Mouse (Mus musculus): ENCODE data around the gene Nap1l4. TPM values are rescaled to one million over a fixed set of nuclear protein-coding genes. Genes with fewer than 3 reads are reported as not detected.
A peak's percentile ranks its signal among the peaks of the same experiment; 100 is the strongest.

Nap1l4 gene
- total and polyA plus RNA-seq, 3 experiments = 98.4 to 197 (median 168) TPM

GRCm38 (mm10) chr7:143501643-143502417 is 47.1 kb downstream of the Nap1l4 start:
- DNase-seq = peak; percentile 56 to 69
- H3K27ac ChIP-seq = no peak overlapping the region
- no peaks in the 10 kb centered on the region for H3K36me3 ChIP-seq (ENCODE audit: control insufficient read depth, insufficient read depth, low read length)
- peak overlapping the region; percentile 41 for H3K4me3 ChIP-seq
- peaks cover 7% of the 10 kb centered on the region for H3K27me3 ChIP-seq (ENCODE audit: control insufficient read depth, insufficient read depth, low read length)
- peak overlapping the region; percentile 50; the same call in 1 of the 2 replicates for H3K9ac ChIP-seq (ENCODE audit: low read depth, low read length)
- no peaks in the 10 kb centered on the region for H3K79me2 ChIP-seq (replicated peaks; ENCODE audit: control insufficient read depth, insufficient read depth, low read length)
- TF ChIP-seq POLR2A (IDR thresholded peaks at IDR 0.05; ENCODE audit: insufficient read depth, low read depth, low read length) (no peak), EP300 (IDR thresholded peaks at IDR 0.05; ENCODE audit: insufficient read depth, low read depth, low read length) (no peak), CTCF (IDR thresholded peaks at IDR 0.05) (no peak)
- H3K4me1 ChIP-seq (ENCODE audit: control insufficient read depth, insufficient read depth, low read length) = peaks cover 4% of the 10 kb centered on the region
- intact Hi-C loops (cut with DNase I) = no loop called here
- WGBS = 3% methylated on average over 55 of the region's 55 CpGs

GRCm38 (mm10) chr7:143500912-143501311 is 48.0 kb downstream of the Nap1l4 start:
- peaks cover 4% of the 10 kb centered on the region for H3K4me1 ChIP-seq (ENCODE audit: control insufficient read depth, insufficient read depth, low read length)
- H3K27me3 ChIP-seq (ENCODE audit: control insufficient read depth, insufficient read depth, low read length) = peaks cover 7% of the 10 kb centered on the region
- intact Hi-C loops (cut with DNase I) = no loop called here
- no peak overlapping the region for H3K27ac ChIP-seq
- H3K36me3 ChIP-seq (ENCODE audit: control insufficient read depth, insufficient read depth, low read length) = no peaks in the 10 kb centered on the region
- H3K9ac ChIP-seq (ENCODE audit: low read depth, low read length) = no peak overlapping the region
- no peak for TF ChIP-seq EP300 (IDR thresholded peaks at IDR 0.05; ENCODE audit: insufficient read depth, low read depth, low read length)
- no peak for TF ChIP-seq POLR2A (IDR thresholded peaks at IDR 0.05; ENCODE audit: insufficient read depth, low read depth, low read length)
- TF ChIP-seq CTCF (IDR thresholded peaks at IDR 0.05) = no peak
- 57% methylated on average over 2 of the region's 2 CpGs for WGBS
- no peak for DNase-seq
- no peaks in the 10 kb centered on the region for H3K79me2 ChIP-seq (replicated peaks; ENCODE audit: control insufficient read depth, insufficient read depth, low read length)
- no peak overlapping the region for H3K4me3 ChIP-seq

DNA sequence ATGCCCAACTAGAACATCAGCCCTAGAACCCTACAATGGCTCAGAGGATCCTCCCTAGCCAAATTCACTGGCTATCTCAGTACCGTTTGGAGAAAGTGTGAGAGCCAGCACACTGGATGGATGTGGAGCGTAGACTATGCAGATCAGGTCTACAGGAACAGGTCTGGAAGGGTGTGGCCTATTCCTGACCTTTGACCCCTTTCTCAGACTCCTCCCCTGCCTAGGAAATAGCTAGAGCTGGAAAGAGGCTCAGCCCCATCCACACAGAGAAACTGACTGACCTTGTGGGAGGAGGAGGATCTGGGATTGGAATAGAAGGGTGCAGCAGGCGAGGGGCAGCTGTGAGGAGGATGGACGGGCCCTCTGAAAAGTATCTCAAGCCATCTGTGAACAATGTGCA is 50.3 kb downstream of the Nap1l4 start:
- Histone ChIP-seq H3K9ac (ENCODE audit: low read depth, low read length) (no peak overlapping the region), H3K4me1 (ENCODE audit: control insufficient read depth, insufficient read depth, low read length) (peaks cover 4% of the 10 kb centered on the region), H3K4me3 (no peak overlapping the region), H3K36me3 (ENCODE audit: control insufficient read depth, insufficient read depth, low read length) (no peaks in the 10 kb centered on the region), H3K27ac (no peak overlapping the region), H3K79me2 (replicated peaks; ENCODE audit: control insufficient read depth, insufficient read depth, low read length) (no peaks in the 10 kb centered on the region), H3K27me3 (ENCODE audit: control insufficient read depth, insufficient read depth, low read length) (peaks cover 7% of the 10 kb centered on the region)
- no peak for TF ChIP-seq EP300 (IDR thresholded peaks at IDR 0.05; ENCODE audit: insufficient read depth, low read depth, low read length)
- TF ChIP-seq POLR2A (IDR thresholded peaks at IDR 0.05; ENCODE audit: insufficient read depth, low read depth, low read length) = no peak
- no peak for TF ChIP-seq CTCF (IDR thresholded peaks at IDR 0.05)
- intact Hi-C loops (cut with DNase I) = no loop called here
- DNase-seq = no peak
- WGBS = 93% methylated on average over 4 of the region's 4 CpGs

DNA sequence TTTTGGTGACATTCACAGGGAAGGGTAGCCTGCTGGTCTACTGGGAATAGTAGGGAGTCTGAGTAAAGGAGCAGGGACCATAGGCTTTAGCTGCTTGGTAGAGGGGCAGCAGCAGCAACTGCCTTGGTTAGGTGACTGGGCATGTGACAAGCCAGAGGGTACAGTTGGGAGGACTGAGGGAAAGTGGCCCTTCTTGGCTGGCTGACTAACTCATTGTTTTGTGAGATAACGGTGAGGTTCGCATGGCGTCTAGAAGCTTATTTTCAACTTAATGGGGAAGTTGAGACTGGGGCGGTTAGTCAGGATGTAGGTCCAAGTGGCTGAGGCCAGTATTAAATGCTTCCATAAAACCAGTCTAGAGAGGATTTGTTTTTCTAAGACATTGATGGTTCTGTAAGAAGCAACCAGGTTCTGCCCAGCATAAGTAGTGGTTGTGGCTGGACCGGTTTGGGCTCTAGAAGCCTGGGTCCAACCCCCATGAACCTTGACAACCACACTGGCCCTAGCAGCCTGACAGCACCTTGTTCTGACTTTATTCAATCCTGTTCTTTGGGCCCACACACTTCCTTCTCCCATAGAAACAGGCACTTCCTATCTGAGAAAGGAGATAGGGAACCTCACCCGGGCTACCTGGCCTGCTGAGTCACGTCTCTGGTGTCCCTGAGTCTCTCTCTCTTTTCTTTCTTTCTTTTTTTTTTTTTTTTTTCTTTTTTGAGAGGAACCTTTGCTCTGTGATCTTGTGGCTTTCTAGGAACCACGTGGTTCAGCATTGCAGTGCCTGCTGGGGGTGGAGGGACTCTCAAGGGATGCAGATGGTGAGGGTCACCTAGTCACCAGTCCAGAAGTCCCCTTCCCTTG is 53.6 kb downstream of the Nap1l4 start:
- Histone ChIP-seq H3K36me3 (ENCODE audit: control insufficient read depth, insufficient read depth, low read length) (no peaks in the 10 kb centered on the region), H3K79me2 (replicated peaks; ENCODE audit: control insufficient read depth, insufficient read depth, low read length) (no peaks in the 10 kb centered on the region), H3K27me3 (ENCODE audit: control insufficient read depth, insufficient read depth, low read length) (no peaks in the 10 kb centered on the region), H3K4me1 (ENCODE audit: control insufficient read depth, insufficient read depth, low read length) (no peaks in the 10 kb centered on the region), H3K9ac (ENCODE audit: low read depth, low read length) (no peak overlapping the region), H3K4me3 (no peak overlapping the region), H3K27ac (no peak overlapping the region)
- no peak for DNase-seq
- intact Hi-C loops (cut with DNase I) = no loop called here
- TF ChIP-seq EP300 (IDR thresholded peaks at IDR 0.05; ENCODE audit: insufficient read depth, low read depth, low read length) (no peak), POLR2A (IDR thresholded peaks at IDR 0.05; ENCODE audit: insufficient read depth, low read depth, low read length) (no peak), CTCF (IDR thresholded peaks at IDR 0.05) (no peak)
- WGBS = 51% methylated on average over 8 of the region's 8 CpGs

GRCm38 (mm10) chr7:143493616-143494126 is 55.2 kb downstream of the Nap1l4 start:
- H3K27me3 ChIP-seq (ENCODE audit: control insufficient read depth, insufficient read depth, low read length) = no peaks in the 10 kb centered on the region

More at GRCm38 (mm10) chr7:143493616-143494126, 55.2 kb downstream of the Nap1l4 start:
- Histone ChIP-seq H3K27ac (no peak overlapping the region), H3K36me3 (ENCODE audit: control insufficient read depth, insufficient read depth, low read length) (no peaks in the 10 kb centered on the region), H3K4me1 (ENCODE audit: control insufficient read depth, insufficient read depth, low read length) (no peaks in the 10 kb centered on the region), H3K79me2 (replicated peaks; ENCODE audit: control insufficient read depth, insufficient read depth, low read length) (no peaks in the 10 kb centered on the region), H3K9ac (ENCODE audit: low read depth, low read length) (no peak overlapping the region), H3K4me3 (no peak overlapping the region)
- intact Hi-C loops (cut with DNase I) = no loop called here
- no peak for TF ChIP-seq POLR2A (IDR thresholded peaks at IDR 0.05; ENCODE audit: insufficient read depth, low read depth, low read length)
- no peak for TF ChIP-seq CTCF (IDR thresholded peaks at IDR 0.05)
- no peak for TF ChIP-seq EP300 (IDR thresholded peaks at IDR 0.05; ENCODE audit: insufficient read depth, low read depth, low read length)
- no peak for DNase-seq
- WGBS = 79% methylated on average over 6 of the region's 6 CpGs

Data from heart, adult 2 months (tissue).